Mouse (Mus musculus) embryo, embryonic 10.5 days (tissue): Measurements from ENCODE around the gene Prkg1.

Experiments
- DNase-seq: peaks from one replicate; pipeline ENCODE4 v3.0.0-alpha.2; 2015; ENCODE audit warnings: low spot score

Prkg1 gene

GRCm38 (mm10) chr19:30843052-30843564 lies 921.7 kb downstream of the Prkg1 start:
- DNase-seq: peak; percentile 76

- DNase-seq: no peak
These were observed 922.2 kb downstream of the Prkg1 start for GRCm38 (mm10) chr19:30842640-30843039.

- no peak for DNase-seq
These were observed 931.7 kb downstream of the Prkg1 start for GRCm38 (mm10) chr19:30833045-30833651.

- no peak for DNase-seq
These were observed 935.5 kb downstream of the Prkg1 start for GRCm38 (mm10) chr19:30829231-30829775.

GRCm38 (mm10) chr19:30827820-30828219 lies 937.0 kb downstream of the Prkg1 start:
- no peak for DNase-seq

GRCm38 (mm10) chr19:30826106-30826505 lies 938.7 kb downstream of the Prkg1 start:
- DNase-seq: peak; percentile 35

- DNase-seq: no peak
These were observed 949.2 kb downstream of the Prkg1 start for GRCm38 (mm10) chr19:30815661-30816060.

- no peak for DNase-seq
These were observed 958.6 kb downstream of the Prkg1 start for GRCm38 (mm10) chr19:30806265-30806664.

- no peak for DNase-seq
These were observed 984.0 kb downstream of the Prkg1 start for GRCm38 (mm10) chr19:30780803-30781202.

GRCm38 (mm10) chr19:30768316-30768715 lies 996.5 kb downstream of the Prkg1 start:
- DNase-seq: peak; percentile 8

- DNase-seq: no peak
These were observed 1020.4 kb downstream of the Prkg1 start for GRCm38 (mm10) chr19:30744426-30744825.

- DNase-seq: no peak
These were observed 1065.7 kb downstream of the Prkg1 start for GRCm38 (mm10) chr19:30699130-30699529.

GRCm38 (mm10) chr19:30691258-30691657 lies 1073.6 kb downstream of the Prkg1 start:
- no peak for DNase-seq

- no peak for DNase-seq
These were observed 1074.1 kb downstream of the Prkg1 start for GRCm38 (mm10) chr19:30690691-30691090.

GRCm38 (mm10) chr19:30687942-30688341 lies 1076.9 kb downstream of the Prkg1 start:
- DNase-seq: no peak

- DNase-seq: no peak
These were observed 1088.5 kb downstream of the Prkg1 start for GRCm38 (mm10) chr19:30676308-30676707.

GRCm38 (mm10) chr19:30664269-30664668 lies 1100.6 kb downstream of the Prkg1 start:
- peak; percentile 88 for DNase-seq

- DNase-seq: peak; percentile 9
These were observed 1122.1 kb downstream of the Prkg1 start for GRCm38 (mm10) chr19:30642629-30643170.

- DNase-seq: no peak
These were observed 1127.4 kb downstream of the Prkg1 start for GRCm38 (mm10) chr19:30637471-30637870.

GRCm38 (mm10) chr19:30631051-30631450 lies 1133.8 kb downstream of the Prkg1 start:
- DNase-seq: no peak

GRCm38 (mm10) chr19:30626036-30626435 lies 1138.8 kb downstream of the Prkg1 start:
- DNase-seq: peak; percentile 36

GRCm38 (mm10) chr19:30625391-30625790 lies 1139.4 kb downstream of the Prkg1 start:
- DNase-seq: peak; percentile 15

- no peak for DNase-seq
These were observed 1141.2 kb downstream of the Prkg1 start for GRCm38 (mm10) chr19:30623620-30624019.
